Mouse (Mus musculus) kidney, postnatal 0 days (tissue): ENCODE measurements around the gene Galc. TPM values are rescaled to one million over a fixed set of nuclear protein-coding genes. Genes with fewer than 3 reads are reported as not detected.

Source experiments
- ATAC-seq: fragments of 200-750 bp; cut with Nextera tagmentation; replicated peaks from 2 replicates; pipeline ENCODE4 v1.8.0; 2017; ENCODE audit warnings: low read depth, moderate number of reproducible peaks, moderate TSS enrichment, moderate library complexity; ENCODE audit not compliant: low FRiP score
- DNase-seq: peaks from one replicate; pipeline ENCODE4 v3.0.0-alpha.2; 2016; ENCODE audit warnings: low spot score
- H3K27ac ChIP-seq: fragments of 300-500 bp; sonication (generic); 2 replicates; pipeline ENCODE4 v1.5.1; 2014; ENCODE audit warnings: mild to moderate bottlenecking
- H3K27me3 ChIP-seq: fragments of 300-500 bp; sonication (generic); 2 replicates; pipeline ENCODE4 v1.6.1; 2014; ENCODE audit warnings: low read length, mixed read lengths; ENCODE audit not compliant: insufficient read depth
- H3K36me3 ChIP-seq: fragments of 300-500 bp; sonication (generic); 2 replicates; pipeline ENCODE4 v1.6.1; 2014; ENCODE audit warnings: low read length, mixed read lengths; ENCODE audit not compliant: insufficient read depth
- H3K4me1 ChIP-seq: fragments of 300-500 bp; sonication (generic); replicated peaks from 2 replicates; pipeline ENCODE4 v1.6.1; 2014; ENCODE audit warnings: antibody characterized with exemption, low read length, mixed read lengths; ENCODE audit not compliant: insufficient read depth
- H3K4me2 ChIP-seq: fragments of 300-500 bp; sonication (generic); 2 replicates; pipeline ENCODE4 v1.6.1; 2014; ENCODE audit warnings: mild to moderate bottlenecking, low read length, moderate library complexity, mixed read lengths
- H3K4me3 ChIP-seq: fragments of 300-500 bp; sonication (generic); replicated peaks from 2 replicates; pipeline ENCODE4 v1.5.1; 2014; ENCODE audit warnings: low read depth, low read length
- H3K9ac ChIP-seq: fragments of 300-500 bp; sonication (generic); 2 replicates; pipeline ENCODE4 v1.6.1; 2014; ENCODE audit warnings: low read depth, low read length
- H3K9me3 ChIP-seq: fragments of 300-500 bp; sonication (generic); replicated peaks from 2 replicates; pipeline ENCODE4 v1.6.1; 2016; ENCODE audit warnings: low read length, inconsistent platforms, mixed read lengths
- CTCF ChIP-seq: IDR thresholded peaks from 2 replicates; pipeline ENCODE4 v1.5.1; 2016; ENCODE audit warnings: antibody characterized with exemption, low read depth, mild to moderate bottlenecking, moderate library complexity
- WGBS: fragments of 180-500 bp; shearing (Covaris S2); extraction: QIAGEN DNeasy Blood & Tissue Kit; methylation state at CpG from one replicate; pipeline ENCODE4 v1.1.7; 2014; 5-methylcytosine and 5-hydroxymethylcytosine counted together
- polyA plus RNA-seq: library from polyadenylated mRNA; unstranded; fragments of >200 nt; fragmentation: Nextera tagmentation; extraction: Ambion mirVana; gene quantifications from 2 replicates; pipeline ENCODE4 v1.2.1, GENCODE M21; 2015

Galc gene
- polyA plus RNA-seq, 1 experiment from 2014 or later: 18.8 TPM

- no peak overlapping the region for H3K9ac ChIP-seq
- H3K27me3 ChIP-seq: no peaks in the 10 kb centered on the region
- no peak overlapping the region for H3K4me3 ChIP-seq
- DNase-seq (no peak), ATAC-seq (no peak)
- WGBS: 59% methylated on average over 14 of the region's 14 CpGs
- TF ChIP-seq CTCF: no peak
- H3K4me2 ChIP-seq: no peak overlapping the region
- H3K36me3 ChIP-seq: peaks cover 3% of the 10 kb centered on the region; the same call in 1 of the 2 replicates
- H3K27ac ChIP-seq: no peak overlapping the region
- no peaks in the 10 kb centered on the region for H3K4me1 ChIP-seq
- H3K9me3 ChIP-seq: no peaks in the 10 kb centered on the region
These were observed 45.1 kb downstream of the Galc start for GRCm38 (mm10) chr12:98214191-98214590.

- no peaks in the 10 kb centered on the region for H3K27me3 ChIP-seq
- WGBS: 89% methylated on average over 7 of the region's 7 CpGs
- ATAC-seq: no peak
These were observed 45.5 kb downstream of the Galc start for GRCm38 (mm10) chr12:98213791-98214190.

GRCm38 (mm10) chr12:98213332-98213731, 45.9 kb downstream of the Galc start:
- no peak overlapping the region for H3K4me2 ChIP-seq
- ATAC-seq: no peak
- no peaks in the 10 kb centered on the region for H3K9me3 ChIP-seq
- WGBS: 93% methylated on average over 7 of the region's 7 CpGs
- no peak overlapping the region for H3K9ac ChIP-seq
- no peaks in the 10 kb centered on the region for H3K4me1 ChIP-seq
- no peak overlapping the region for H3K4me3 ChIP-seq
- H3K27ac ChIP-seq: no peak overlapping the region
- no peak for TF ChIP-seq CTCF
- peaks cover 3% of the 10 kb centered on the region; the same call in 1 of the 2 replicates for H3K36me3 ChIP-seq
- no peak for DNase-seq
- H3K27me3 ChIP-seq: no peaks in the 10 kb centered on the region

More at GRCm38 (mm10) chr12:98213791-98214190, 45.5 kb downstream of the Galc start:
- H3K36me3 ChIP-seq: peaks cover 3% of the 10 kb centered on the region; the same call in 1 of the 2 replicates
- H3K4me2 ChIP-seq: no peak overlapping the region
- no peaks in the 10 kb centered on the region for H3K4me1 ChIP-seq
- no peaks in the 10 kb centered on the region for H3K9me3 ChIP-seq
- DNase-seq: no peak
- no peak overlapping the region for H3K4me3 ChIP-seq
- H3K27ac ChIP-seq: no peak overlapping the region
- no peak overlapping the region for H3K9ac ChIP-seq
- no peak for TF ChIP-seq CTCF

GRCm38 (mm10) chr12:98212457-98213175, 46.6 kb downstream of the Galc start:
- Histone ChIP-seq H3K9ac (no peak overlapping the region), H3K36me3 (peaks cover 3% of the 10 kb centered on the region; the same call in 1 of the 2 replicates), H3K4me2 (no peak overlapping the region), H3K4me3 (no peak overlapping the region), H3K4me1 (no peaks in the 10 kb centered on the region), H3K27me3 (no peaks in the 10 kb centered on the region), H3K9me3 (no peaks in the 10 kb centered on the region), H3K27ac (no peak overlapping the region)
- peak; percentile 79 for TF ChIP-seq CTCF
- no peak; the same call in 1 of the 2 replicates for ATAC-seq
- 86% methylated on average over 13 of the region's 13 CpGs for WGBS
- peak; percentile 69 for DNase-seq

- 90% methylated on average over 6 of the region's 6 CpGs for WGBS
- Histone ChIP-seq H3K9ac (no peak overlapping the region), H3K4me1 (no peaks in the 10 kb centered on the region), H3K4me2 (no peak overlapping the region), H3K4me3 (no peak overlapping the region), H3K27ac (no peak overlapping the region), H3K27me3 (no peaks in the 10 kb centered on the region), H3K9me3 (no peaks in the 10 kb centered on the region), H3K36me3 (peaks cover 3% of the 10 kb centered on the region; the same call in 1 of the 2 replicates)
- DNase-seq: no peak
- ATAC-seq: no peak
- TF ChIP-seq CTCF: no peak
These were observed 48.8 kb downstream of the Galc start for GRCm38 (mm10) chr12:98210495-98210894.

GRCm38 (mm10) chr12:98208104-98208503, 51.2 kb downstream of the Galc start:
- Histone ChIP-seq H3K9me3 (no peaks in the 10 kb centered on the region), H3K4me3 (no peak overlapping the region), H3K27ac (no peak overlapping the region), H3K9ac (no peak overlapping the region), H3K4me2 (no peak overlapping the region), H3K4me1 (no peaks in the 10 kb centered on the region), H3K27me3 (no peaks in the 10 kb centered on the region), H3K36me3 (peaks cover 3% of the 10 kb centered on the region; the same call in 1 of the 2 replicates)
- WGBS: 89% methylated on average over 10 of the region's 10 CpGs
- DNase-seq (no peak), ATAC-seq (no peak)
- no peak for TF ChIP-seq CTCF
